Mouse (Mus musculus) forebrain, embryonic 10.5 days (tissue): ENCODE results near the gene Perm1. TPM values are rescaled to one million over a fixed set of nuclear protein-coding genes. Genes with fewer than 3 reads are reported as not detected.
A peak's percentile ranks its signal among the peaks of the same experiment; 100 is the strongest.

ENCODE experiments used
- DNase-seq: peaks from one replicate; pipeline ENCODE4 v3.0.0-alpha.2; 2017; ENCODE audit warnings: low spot score; ENCODE audit errors: extremely low spot score
- H3K27ac ChIP-seq: fragments of 300-500 bp; sonication (generic); 2 replicates; pipeline ENCODE4 v1.5.1; 2016; ENCODE audit warnings: mild to moderate bottlenecking
- H3K27me3 ChIP-seq: fragments of 300-500 bp; sonication (generic); 2 replicates; pipeline ENCODE4 v1.6.1; 2016; ENCODE audit warnings: mild to moderate bottlenecking; ENCODE audit not compliant: poor library complexity, severe bottlenecking
- H3K36me3 ChIP-seq: fragments of 300-500 bp; sonication (generic); replicated peaks from 2 replicates; pipeline ENCODE4 v1.6.1; 2016; ENCODE audit warnings: mild to moderate bottlenecking, moderate library complexity
- H3K4me1 ChIP-seq: fragments of 300-500 bp; sonication (generic); 2 replicates; pipeline ENCODE4 v1.6.1; 2016
- H3K4me3 ChIP-seq: fragments of 300-500 bp; sonication (generic); 2 replicates; pipeline ENCODE4 v1.5.1; 2016; ENCODE audit warnings: mild to moderate bottlenecking, moderate library complexity
- H3K9me3 ChIP-seq: fragments of 300-500 bp; sonication (generic); 2 replicates; pipeline ENCODE4 v1.6.1; 2016; ENCODE audit warnings: mild to moderate bottlenecking, moderate library complexity
- WGBS: fragments of 180-500 bp; shearing (Covaris S2); methylation state at CpG from one replicate; pipeline ENCODE4 v1.1.7; 2016; 5-methylcytosine and 5-hydroxymethylcytosine counted together
- polyA plus RNA-seq: library from polyadenylated mRNA; unstranded; fragments of >200 nt; fragmentation: Nextera tagmentation; extraction: Ambion mirVana; gene quantifications from 2 replicates; pipeline ENCODE4 v1.2.1, GENCODE M21; 2016

Gene Perm1
- polyA plus RNA-seq, 1 experiment from 2014 or later = 1.1 TPM

DNA sequence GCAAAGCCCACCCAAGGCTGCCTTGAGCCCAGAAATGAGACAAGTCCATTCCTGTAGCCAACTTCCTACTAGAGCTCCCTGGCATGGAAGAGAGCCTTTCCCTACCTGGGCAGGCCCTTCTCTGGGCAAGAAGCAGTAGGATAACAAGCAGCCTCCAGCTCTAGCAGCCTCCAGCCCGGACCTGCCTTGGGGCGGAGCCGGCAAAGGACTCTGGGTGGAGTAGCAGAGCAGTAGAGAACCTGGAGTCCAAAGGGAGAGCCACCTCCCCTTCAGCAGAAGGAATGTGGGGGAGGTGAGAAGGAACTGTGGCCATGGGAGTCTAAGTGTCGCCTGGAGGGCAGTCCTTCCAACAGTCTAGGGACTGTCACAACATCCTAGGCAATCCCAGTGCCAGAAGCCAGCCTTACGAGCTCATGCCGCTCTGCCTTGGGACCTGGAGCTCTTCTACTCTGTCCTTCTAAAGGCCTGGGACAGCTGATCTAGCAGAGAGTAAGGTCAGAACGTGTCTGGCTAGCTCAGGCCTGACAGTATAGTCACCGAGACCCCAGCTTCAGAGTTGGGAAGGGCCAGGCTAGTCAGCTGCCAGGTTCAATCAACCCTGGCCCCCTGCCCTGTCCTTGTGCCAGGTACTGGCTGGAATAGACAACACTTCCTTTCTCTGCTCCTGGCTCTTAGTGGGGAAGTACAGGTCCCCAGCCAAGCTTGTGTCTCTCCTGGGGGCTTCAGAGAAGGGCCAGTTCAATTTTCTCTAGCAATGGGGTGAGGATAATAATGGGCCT is 23.1 kb upstream of the Perm1 start:
- DNase-seq = no peak
- Histone ChIP-seq H3K4me1 (peaks cover 93% of the 10 kb centered on the region), H3K36me3 (peaks cover 66% of the 10 kb centered on the region), H3K9me3 (no peaks in the 10 kb centered on the region), H3K4me3 (peak overlapping the region; percentile 92), H3K27me3 (no peaks in the 10 kb centered on the region), H3K27ac (peak overlapping the region; percentile 56)
- WGBS = 59% methylated on average over 8 of the region's 8 CpGs

DNA sequence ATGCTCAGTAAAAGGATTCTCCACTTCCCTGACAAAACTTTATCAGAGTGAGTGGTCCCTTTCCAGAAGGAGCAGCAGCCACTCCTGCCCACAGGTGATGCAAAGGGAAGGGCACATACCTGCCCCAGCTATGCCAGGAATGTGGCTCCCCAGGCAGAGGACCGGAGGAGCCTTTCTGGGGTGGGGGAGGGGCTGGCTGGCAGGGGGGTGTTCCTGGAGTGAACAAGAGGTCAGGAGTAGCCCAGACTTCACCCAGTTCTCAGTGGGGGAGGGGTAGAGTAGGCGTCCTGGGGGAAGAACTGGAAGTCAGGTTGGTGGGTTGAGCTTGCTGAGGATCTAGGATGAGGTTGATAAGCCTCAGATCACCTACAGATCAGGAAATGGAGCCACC is 22.5 kb upstream of the Perm1 start:
- Histone ChIP-seq H3K9me3 (no peaks in the 10 kb centered on the region), H3K4me3 (peak overlapping the region; percentile 92), H3K27ac (peak overlapping the region; percentile 56; the same call in 1 of the 2 replicates), H3K4me1 (peaks cover 93% of the 10 kb centered on the region), H3K36me3 (peaks cover 61% of the 10 kb centered on the region), H3K27me3 (no peaks in the 10 kb centered on the region)
- WGBS = 22% methylated on average over 2 of the region's 2 CpGs
- DNase-seq = no peak

DNA sequence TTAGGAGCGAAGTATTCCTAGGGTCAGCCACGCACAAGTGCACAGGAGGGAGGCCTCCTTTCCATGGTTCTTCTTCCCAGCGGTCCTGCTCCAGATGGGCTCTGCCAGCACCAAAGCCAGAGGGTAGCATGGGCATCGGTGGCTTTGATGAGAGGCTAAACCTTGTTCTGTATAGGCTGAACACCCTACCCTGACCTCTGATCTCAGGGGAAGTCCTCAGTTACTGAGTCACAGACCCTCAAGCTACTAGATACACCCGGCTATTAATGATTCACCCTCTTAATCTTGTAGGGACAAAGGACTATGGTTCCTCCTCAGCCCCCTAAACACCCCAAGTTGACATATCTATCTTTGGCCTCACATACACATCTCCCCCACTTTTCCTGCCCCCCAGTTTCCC is 21.8 kb upstream of the Perm1 start:
- Histone ChIP-seq H3K4me1 (peaks cover 92% of the 10 kb centered on the region), H3K36me3 (peaks cover 61% of the 10 kb centered on the region), H3K9me3 (no peaks in the 10 kb centered on the region), H3K4me3 (peak overlapping the region; percentile 92; the same call in 1 of the 2 replicates), H3K27ac (0 out of 2 replicates have a peak overlapping the region, but pooled peaks have one; percentile 56), H3K27me3 (no peaks in the 10 kb centered on the region)
- DNase-seq = no peak
- 71% methylated on average over 5 of the region's 5 CpGs for WGBS

DNA sequence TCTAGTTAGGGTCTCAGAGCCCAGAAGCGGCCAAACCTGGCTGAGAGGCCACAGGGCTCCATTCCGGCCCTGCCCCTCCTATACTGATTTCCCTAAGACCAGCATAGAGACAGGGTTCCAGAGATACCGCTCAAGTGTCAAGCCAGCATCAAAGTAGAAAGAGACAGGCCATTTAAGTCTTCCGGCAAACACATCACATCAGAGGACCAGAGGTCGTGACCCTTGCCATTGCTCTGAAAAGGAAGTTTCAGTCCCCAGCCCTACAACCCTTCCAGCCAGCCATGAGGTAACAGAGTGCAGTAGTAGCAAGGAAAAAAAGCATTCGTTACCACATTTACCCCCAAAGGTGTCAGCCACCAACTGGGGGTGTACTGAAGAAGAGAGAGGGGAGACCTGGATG is 21.3 kb upstream of the Perm1 start:
- Histone ChIP-seq H3K4me1 (peaks cover 88% of the 10 kb centered on the region), H3K27me3 (no peaks in the 10 kb centered on the region), H3K9me3 (no peaks in the 10 kb centered on the region), H3K27ac (0 out of 2 replicates have a peak overlapping the region, but pooled peaks have one; percentile 40), H3K4me3 (peak overlapping the region; percentile 92; the same call in 1 of the 2 replicates), H3K36me3 (peaks cover 61% of the 10 kb centered on the region)
- DNase-seq = no peak
- WGBS = 29% methylated on average over 6 of the region's 6 CpGs

DNA sequence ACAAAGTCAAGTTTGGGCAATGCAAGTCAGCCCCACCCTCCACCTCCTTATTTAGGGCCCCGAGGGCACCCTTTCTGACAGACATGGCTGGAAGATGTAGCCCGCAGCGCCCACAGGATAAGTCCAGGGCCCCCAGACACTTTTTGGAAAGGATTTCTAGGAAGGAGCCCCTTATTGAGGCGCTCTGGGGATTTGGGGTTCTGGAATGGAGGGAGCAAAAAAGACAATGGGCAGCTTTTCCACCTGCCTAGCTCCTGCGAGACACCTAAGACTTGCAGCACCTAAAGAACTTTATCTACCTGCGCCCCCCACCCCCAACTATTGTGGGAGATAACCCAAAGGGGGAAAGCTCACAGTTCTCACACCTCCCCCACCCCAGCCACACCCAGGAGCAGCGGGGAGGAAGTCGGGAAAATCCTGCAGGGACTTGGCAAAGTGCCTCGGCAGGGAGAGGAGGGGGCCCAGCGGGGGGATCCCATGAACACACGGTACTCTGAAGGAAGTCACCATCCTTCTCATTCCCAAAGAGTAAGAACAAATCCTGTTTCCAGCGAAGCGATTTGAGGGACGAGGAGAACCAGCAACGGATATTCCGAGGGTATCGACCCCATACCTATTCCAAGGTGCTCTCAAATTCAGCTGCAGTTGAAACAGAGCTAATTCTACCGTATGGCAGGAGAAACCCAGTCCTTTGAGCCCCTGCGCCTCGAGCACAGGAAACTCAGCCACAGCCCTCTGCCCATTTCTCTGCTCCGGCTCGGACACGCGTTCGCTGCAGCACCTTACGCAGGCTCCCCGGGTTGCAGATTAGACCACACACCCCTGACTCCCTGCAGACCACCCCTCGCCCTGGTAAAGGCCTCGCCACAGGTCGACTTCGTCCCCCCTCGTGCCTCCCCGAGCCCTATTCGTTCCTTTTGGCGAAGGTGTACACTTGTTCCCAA is 19.5 kb upstream of the Perm1 start:
- Histone ChIP-seq H3K9me3 (no peaks in the 10 kb centered on the region), H3K36me3 (peaks cover 43% of the 10 kb centered on the region), H3K4me3 (peak overlapping the region; percentile 92), H3K27ac (peak overlapping the region; percentile 96), H3K27me3 (no peaks in the 10 kb centered on the region), H3K4me1 (peaks cover 69% of the 10 kb centered on the region)
- DNase-seq = peak; percentile 40
- WGBS = 4% methylated on average over 35 of the region's 35 CpGs

DNA sequence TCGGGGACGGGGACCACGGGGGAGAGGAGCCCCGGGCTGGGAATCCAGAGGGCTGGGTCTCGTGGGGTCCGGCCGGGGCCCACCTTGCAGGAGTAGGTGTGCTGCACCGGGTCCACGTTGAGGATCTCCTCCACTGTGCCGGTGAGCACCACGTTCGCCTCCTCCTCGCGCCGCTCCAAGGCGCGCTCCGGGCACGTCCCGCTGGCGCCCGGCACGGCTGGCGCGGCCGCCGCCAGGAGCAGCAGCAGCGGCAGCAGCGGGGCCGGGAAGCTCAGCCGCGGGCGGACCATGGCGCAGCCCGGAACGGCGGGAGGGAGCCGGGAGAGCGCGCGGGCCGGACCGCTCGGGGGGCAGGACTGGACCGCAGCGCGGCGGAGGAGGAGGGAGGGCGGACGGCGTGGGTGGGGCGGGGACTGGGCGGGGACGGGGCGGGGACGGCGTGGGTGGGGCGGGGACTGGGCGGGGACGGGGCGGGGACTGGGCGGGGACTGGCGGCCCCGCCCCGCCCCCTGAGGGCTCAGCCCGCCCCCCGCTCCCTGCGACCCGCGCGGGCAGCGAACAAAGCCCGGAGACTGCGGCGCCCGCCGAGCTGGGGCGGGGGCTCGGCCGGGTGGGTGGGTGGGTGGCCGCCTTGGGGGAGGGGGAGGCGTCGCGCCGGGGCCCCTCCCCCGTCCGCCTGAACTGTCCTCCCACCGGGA is 18.4 kb upstream of the Perm1 start, which contains the start of gene Agrn:
Gene Agrn (minus strand): TSS at position 358 of the 698 bp plus-strand sequence.
- H3K27me3 ChIP-seq = peaks cover 4% of the 10 kb centered on the region
- H3K4me3 ChIP-seq = peak within 1 kb of the TSS; percentile 92
- peaks cover 32% of the 10 kb centered on the region for H3K36me3 ChIP-seq
- under 1% methylated on average over 51 of the region's 88 CpGs for WGBS
- peaks cover 62% of the 10 kb centered on the region for H3K4me1 ChIP-seq
- DNase-seq = no peak
- no peaks in the 10 kb centered on the region for H3K9me3 ChIP-seq
- H3K27ac ChIP-seq = peak within 1 kb of the TSS; percentile 96

DNA sequence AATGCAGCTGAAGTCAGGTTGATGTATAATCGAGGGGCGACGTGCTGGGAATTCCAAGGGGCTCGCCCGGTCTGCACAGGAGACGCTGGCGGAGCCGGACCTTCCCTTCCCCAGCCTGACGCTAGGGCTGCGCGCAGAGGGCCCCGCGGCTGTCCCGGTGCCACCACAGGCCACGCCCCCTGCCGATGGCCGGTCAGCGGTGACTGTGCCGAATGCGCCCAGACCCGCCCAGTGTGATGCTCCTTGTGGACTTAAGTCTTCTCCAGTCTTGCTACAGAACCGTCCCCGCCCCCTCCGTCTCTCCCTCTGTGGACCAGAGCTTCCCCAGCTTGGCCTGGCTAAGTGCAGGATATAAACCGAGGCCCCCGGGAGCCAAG is 17.9 kb upstream of the Perm1 start:
- Histone ChIP-seq H3K4me3 (peak overlapping the region; percentile 92), H3K9me3 (no peaks in the 10 kb centered on the region), H3K4me1 (peaks cover 62% of the 10 kb centered on the region), H3K36me3 (peaks cover 27% of the 10 kb centered on the region), H3K27ac (peak overlapping the region; percentile 96), H3K27me3 (peaks cover 10% of the 10 kb centered on the region)
- peak; percentile 93 for DNase-seq
- under 1% methylated on average over 26 of the region's 26 CpGs for WGBS

DNA sequence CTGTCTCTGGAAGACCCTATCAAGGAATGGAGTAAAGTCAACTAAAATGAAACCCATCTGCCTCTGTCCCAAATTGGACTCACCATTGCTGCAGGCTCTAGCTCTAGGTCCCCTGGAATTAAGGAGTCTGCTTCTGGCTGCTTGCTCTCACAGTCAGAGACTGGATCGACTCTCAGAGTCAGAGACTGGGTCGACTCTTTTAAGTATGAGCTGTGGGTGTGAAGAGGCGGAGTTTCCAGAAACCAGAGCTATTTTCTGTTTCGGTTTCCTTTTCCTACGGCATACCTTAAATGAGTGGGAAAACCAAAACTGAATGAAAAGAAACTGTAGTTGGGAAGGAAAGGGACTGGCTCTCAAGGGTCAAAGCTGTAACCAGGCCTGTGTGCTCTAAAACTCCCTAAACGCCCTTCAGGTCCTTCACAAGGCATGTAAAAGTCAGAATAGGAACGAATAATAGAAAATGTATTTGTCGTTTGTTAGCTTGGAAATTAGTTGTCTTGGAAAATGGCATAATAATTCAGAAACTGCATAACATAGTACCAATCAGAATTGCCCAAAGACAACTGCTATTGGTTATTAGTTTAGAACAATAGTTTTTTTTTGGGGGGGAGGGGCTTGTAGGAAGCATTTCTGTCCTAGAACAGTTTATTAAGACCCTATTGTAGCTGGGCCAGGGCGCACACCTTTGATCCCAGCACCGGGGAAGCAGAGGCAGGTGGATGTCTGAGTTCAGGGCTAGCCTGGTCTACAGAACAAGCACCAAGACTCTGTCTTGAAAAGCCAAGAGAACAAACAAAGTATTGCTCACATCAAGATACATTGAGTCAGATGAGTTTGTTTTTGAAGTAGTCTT is 14.8 kb upstream of the Perm1 start, which contains the start of gene Isg15:
Gene Isg15 (minus strand): TSS at position 196 of the 853 bp plus-strand sequence.
- no peak within 1 kb of the TSS for H3K4me3 ChIP-seq
- DNase-seq = no peak
- H3K27me3 ChIP-seq = peaks cover 31% of the 10 kb centered on the region
- H3K4me1 ChIP-seq = peaks cover 62% of the 10 kb centered on the region
- no peaks in the 10 kb centered on the region; the same call in 1 of the 2 replicates for H3K36me3 ChIP-seq
- H3K27ac ChIP-seq = no peak within 1 kb of the TSS
- H3K9me3 ChIP-seq = no peaks in the 10 kb centered on the region
- WGBS = 71% methylated on average over 10 of the region's 10 CpGs

DNA sequence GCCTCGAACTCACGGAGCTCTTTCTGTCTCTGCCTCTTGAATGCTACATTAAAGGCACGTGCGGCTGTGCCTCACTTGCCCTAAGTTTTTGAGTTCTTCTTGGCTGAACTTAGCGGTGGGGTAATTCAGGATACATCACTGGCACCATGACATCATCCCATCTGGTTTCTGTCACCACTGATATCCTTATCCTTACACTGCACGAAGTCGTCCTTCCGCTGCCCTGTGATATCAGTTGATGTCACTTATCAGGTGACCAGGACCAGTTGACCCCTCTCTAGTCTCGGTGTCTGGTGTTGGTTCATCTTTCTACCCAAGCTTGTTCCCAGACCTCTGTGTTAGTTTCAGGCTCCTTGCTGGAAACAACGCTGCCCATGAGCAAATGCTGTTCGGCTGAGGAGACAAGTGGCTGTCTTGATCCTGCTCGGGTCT is 13.2 kb upstream of the Perm1 start:
- Histone ChIP-seq H3K4me3 (peak overlapping the region; percentile 73), H3K27me3 (peaks cover 31% of the 10 kb centered on the region), H3K9me3 (no peaks in the 10 kb centered on the region), H3K27ac (peak overlapping the region; percentile 91), H3K36me3 (peaks cover 12% of the 10 kb centered on the region), H3K4me1 (peaks cover 51% of the 10 kb centered on the region)
- DNase-seq = no peak
- 50% methylated on average over 12 of the region's 12 CpGs for WGBS

DNA sequence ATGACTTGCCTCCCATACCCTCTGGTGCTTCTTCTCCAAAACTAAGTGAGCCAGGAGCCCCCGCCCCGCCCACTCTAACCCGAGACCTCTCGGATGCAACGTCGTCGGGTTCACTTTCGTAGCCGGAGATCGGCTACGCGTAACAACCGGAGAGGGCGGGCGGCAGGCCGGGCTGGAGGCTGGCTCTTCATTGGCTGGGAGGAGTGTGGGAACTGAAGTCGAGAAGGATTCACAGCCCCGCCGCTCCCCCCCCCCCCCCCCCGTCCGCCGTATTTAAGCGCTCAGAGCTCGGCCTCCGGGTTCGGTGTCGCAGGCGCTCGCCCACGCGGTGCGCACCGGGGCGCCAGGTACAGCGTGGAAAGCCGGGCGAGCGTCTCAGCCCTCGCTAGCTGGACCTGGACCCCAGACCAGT is 12.7 kb upstream of the Perm1 start, which contains the start of gene AW011738:
Gene AW011738 (plus strand): TSS at position 304 of the 412 bp plus-strand sequence.
- peak within 1 kb of the TSS; percentile 91 for H3K27ac ChIP-seq
- peaks cover 47% of the 10 kb centered on the region for H3K4me1 ChIP-seq
- no peaks in the 10 kb centered on the region for H3K9me3 ChIP-seq
- H3K27me3 ChIP-seq = peaks cover 31% of the 10 kb centered on the region
- H3K4me3 ChIP-seq = peak within 1 kb of the TSS; percentile 73
- WGBS = under 1% methylated on average over 38 of the region's 39 CpGs
- peaks cover 15% of the 10 kb centered on the region for H3K36me3 ChIP-seq
- DNase-seq = peak; percentile 82

DNA sequence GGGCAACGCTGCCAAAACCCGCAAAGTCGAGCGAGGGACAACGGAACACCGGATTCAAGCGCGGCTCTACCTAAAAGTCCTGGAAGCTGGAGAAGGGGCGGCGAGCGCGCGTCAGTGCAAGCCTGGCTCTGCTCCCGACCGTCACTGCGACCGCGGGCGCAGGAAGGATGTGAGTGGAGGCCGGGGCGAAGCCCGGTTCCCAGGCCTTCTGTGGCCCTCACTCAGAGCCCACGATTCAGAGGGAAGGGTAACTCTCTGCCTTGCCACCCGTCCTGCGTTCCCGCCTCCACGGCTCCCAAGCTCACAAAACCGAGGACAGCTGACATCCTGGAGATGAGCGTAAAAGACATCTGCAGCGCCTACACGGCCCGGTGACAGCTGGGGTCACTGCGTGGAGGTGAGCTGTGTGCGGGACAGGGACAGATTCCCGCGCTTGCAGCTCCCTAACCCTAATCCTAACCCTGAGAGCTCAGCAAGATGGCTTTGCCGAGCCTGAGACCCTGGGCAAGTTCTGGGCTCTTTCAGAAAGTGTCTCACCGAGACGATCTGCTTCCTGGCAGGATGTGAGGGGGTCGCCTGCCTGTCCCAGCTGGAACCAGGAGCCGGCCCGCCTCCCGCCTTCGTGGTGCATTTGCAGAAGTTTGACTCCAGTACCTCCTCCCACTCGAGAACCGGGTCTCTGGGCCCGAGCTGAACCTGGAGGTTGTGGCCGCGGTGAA is 12.1 kb upstream of the Perm1 start:
- peaks cover 31% of the 10 kb centered on the region for H3K27me3 ChIP-seq
- H3K4me1 ChIP-seq = peaks cover 43% of the 10 kb centered on the region
- peak overlapping the region; percentile 73 for H3K4me3 ChIP-seq
- DNase-seq = no peak
- H3K9me3 ChIP-seq = no peaks in the 10 kb centered on the region
- 0% methylated on average over 49 of the region's 49 CpGs for WGBS
- peak overlapping the region; percentile 91 for H3K27ac ChIP-seq
- H3K36me3 ChIP-seq = peaks cover 21% of the 10 kb centered on the region
